Mouse (Mus musculus) right cerebral cortex, postnatal 14 days (tissue): ENCODE results near the gene Klf7.
A peak's percentile ranks its signal among the peaks of the same experiment; 100 is the strongest.

Source experiments
- DNase-seq: peaks from one replicate; pipeline ENCODE4 v3.0.0; 2022

The Klf7 gene

GRCm38 (mm10) chr1:64060699-64061454 lies 61.2 kb downstream of the Klf7 start:
- DNase-seq = no peak

- DNase-seq = no peak
These were observed 62.0 kb downstream of the Klf7 start for GRCm38 (mm10) chr1:64060116-64060515.

GRCm38 (mm10) chr1:64056541-64056940 lies 65.5 kb downstream of the Klf7 start:
- DNase-seq = no peak

- DNase-seq = no peak
These were observed 66.1 kb downstream of the Klf7 start for GRCm38 (mm10) chr1:64055978-64056377.

- DNase-seq = no peak
These were observed 66.9 kb downstream of the Klf7 start for GRCm38 (mm10) chr1:64055210-64055609.

GRCm38 (mm10) chr1:64052069-64052750 lies 69.9 kb downstream of the Klf7 start:
- DNase-seq = no peak

- no peak for DNase-seq
These were observed 73.5 kb downstream of the Klf7 start for GRCm38 (mm10) chr1:64048567-64048966.

- DNase-seq = no peak
These were observed 75.3 kb downstream of the Klf7 start for GRCm38 (mm10) chr1:64046802-64047156.

GRCm38 (mm10) chr1:64046087-64046801 lies 75.8 kb downstream of the Klf7 start:
- DNase-seq = no peak

- no peak for DNase-seq
These were observed 77.5 kb downstream of the Klf7 start for GRCm38 (mm10) chr1:64044577-64044976.

GRCm38 (mm10) chr1:64040831-64041383 lies 81.2 kb downstream of the Klf7 start:
- no peak for DNase-seq

- no peak for DNase-seq
These were observed 81.9 kb downstream of the Klf7 start for GRCm38 (mm10) chr1:64040061-64040686.

- no peak for DNase-seq
These were observed 83.7 kb downstream of the Klf7 start for GRCm38 (mm10) chr1:64038343-64038742.

GRCm38 (mm10) chr1:64037800-64038199 lies 84.3 kb downstream of the Klf7 start:
- DNase-seq = no peak

GRCm38 (mm10) chr1:64036881-64037452 lies 85.1 kb downstream of the Klf7 start:
- no peak for DNase-seq

- DNase-seq = no peak
These were observed 86.3 kb downstream of the Klf7 start for GRCm38 (mm10) chr1:64035804-64036203.

GRCm38 (mm10) chr1:64035087-64035791 lies 86.8 kb downstream of the Klf7 start:
- DNase-seq = no peak

GRCm38 (mm10) chr1:64032502-64033231 lies 89.4 kb downstream of the Klf7 start:
- no peak for DNase-seq

- DNase-seq = no peak
These were observed 100.1 kb downstream of the Klf7 start for GRCm38 (mm10) chr1:64021986-64022385.

GRCm38 (mm10) chr1:64020672-64021635 lies 101.1 kb downstream of the Klf7 start:
- DNase-seq = peak; percentile 38
